Mouse (Mus musculus) midbrain, embryonic 11.5 days (tissue): ENCODE measurements at regions not wholly inside any gene's neighbourhood (a gene's known extent, or its start where the extent isn't known, plus 50 kb on each side); places are given as distances from the start of the nearest gene placed in this dataset.

ENCODE experiments used
- ATAC-seq: fragments of 200-750 bp; cut with Nextera tagmentation; 2 replicates; pipeline ENCODE4 v1.8.0; 2017; ENCODE audit warnings: moderate TSS enrichment, moderate library complexity; ENCODE audit not compliant: low FRiP score
- DNase-seq: peaks from one replicate; pipeline ENCODE4 v3.0.0; 2015; ENCODE audit warnings: low spot score; ENCODE audit errors: missing footprints
- H3K27ac ChIP-seq: fragments of 300-500 bp; sonication (generic); 2 replicates; pipeline ENCODE4 v1.5.1; 2014; ENCODE audit warnings: low read depth, low read length
- H3K27me3 ChIP-seq: fragments of 300-500 bp; sonication (generic); 2 replicates; pipeline ENCODE4 v1.6.1; 2014; ENCODE audit warnings: mild to moderate bottlenecking, low read length, moderate library complexity, mixed read lengths; ENCODE audit not compliant: control insufficient read depth, insufficient read depth
- H3K36me3 ChIP-seq: fragments of 300-500 bp; sonication (generic); 2 replicates; pipeline ENCODE4 v1.6.1; 2014; ENCODE audit warnings: mild to moderate bottlenecking, low read length, moderate library complexity, mixed read lengths; ENCODE audit not compliant: control insufficient read depth, insufficient read depth
- H3K4me1 ChIP-seq: fragments of 300-500 bp; sonication (generic); 2 replicates; pipeline ENCODE4 v1.6.1; 2014; ENCODE audit warnings: low read length; ENCODE audit not compliant: control insufficient read depth, insufficient read depth
- H3K4me2 ChIP-seq: fragments of 300-500 bp; sonication (generic); 2 replicates; pipeline ENCODE4 v1.6.1; 2014; ENCODE audit warnings: mild to moderate bottlenecking, moderate library complexity
- H3K4me3 ChIP-seq: fragments of 300-500 bp; sonication (generic); 2 replicates; pipeline ENCODE4 v1.5.1; 2014; ENCODE audit warnings: low read depth, low read length
- H3K9ac ChIP-seq: fragments of 300-500 bp; sonication (generic); 2 replicates; pipeline ENCODE4 v1.6.1; 2014; ENCODE audit warnings: low read length
- H3K9me3 ChIP-seq: fragments of 300-500 bp; sonication (generic); 2 replicates; pipeline ENCODE4 v1.6.1; 2016; ENCODE audit warnings: low read length; ENCODE audit not compliant: control insufficient read depth
- WGBS: fragments of 180-500 bp; shearing (Covaris S2); extraction: QIAGEN DNeasy Blood & Tissue Kit; methylation state at CpG from one replicate; pipeline ENCODE4 v1.1.7; 2014; 5-methylcytosine and 5-hydroxymethylcytosine counted together

- Histone ChIP-seq H3K36me3 (no peaks in the 10 kb centered on the region), H3K27ac (no peak overlapping the region), H3K27me3 (no peaks in the 10 kb centered on the region), H3K4me3 (no peak overlapping the region), H3K9ac (no peak overlapping the region), H3K4me2 (no peak overlapping the region), H3K9me3 (no peaks in the 10 kb centered on the region), H3K4me1 (no peaks in the 10 kb centered on the region)
- ATAC-seq, result no peak
- DNase-seq, result no peak
- 69% methylated on average over 3 of the region's 3 CpGs for WGBS
Observed at GRCm38 (mm10) chr17:82516850-82517249, 698.2 kb upstream of the Pkdcc start.

GRCm38 (mm10) chr17:82513816-82514215, 701.3 kb upstream of the Pkdcc start:
- Histone ChIP-seq H3K4me2 (no peak overlapping the region), H3K9me3 (no peaks in the 10 kb centered on the region), H3K4me3 (no peak overlapping the region), H3K27me3 (no peaks in the 10 kb centered on the region), H3K27ac (no peak overlapping the region), H3K9ac (no peak overlapping the region), H3K4me1 (no peaks in the 10 kb centered on the region), H3K36me3 (no peaks in the 10 kb centered on the region)
- WGBS, result 81% methylated on average over 2 of the region's 2 CpGs
- no peak for DNase-seq
- no peak for ATAC-seq

- WGBS, result 82% methylated on average over 3 of the region's 3 CpGs
- no peak for ATAC-seq
Observed at GRCm38 (mm10) chr17:82504291-82504690, 710.8 kb upstream of the Pkdcc start.

GRCm38 (mm10) chr17:82485544-82485943, 729.5 kb upstream of the Pkdcc start:
- no peak for DNase-seq
- no peaks in the 10 kb centered on the region for H3K9me3 ChIP-seq
- WGBS, result 85% methylated on average over 3 of the region's 3 CpGs

More at GRCm38 (mm10) chr17:82504291-82504690, 710.8 kb upstream of the Pkdcc start:
- Histone ChIP-seq H3K27me3 (no peaks in the 10 kb centered on the region), H3K9ac (no peak overlapping the region), H3K4me2 (no peak overlapping the region), H3K27ac (no peak overlapping the region), H3K9me3 (no peaks in the 10 kb centered on the region), H3K4me3 (no peak overlapping the region), H3K36me3 (no peaks in the 10 kb centered on the region), H3K4me1 (no peaks in the 10 kb centered on the region)
- no peak for DNase-seq

GRCm38 (mm10) chr17:82484609-82485008, 730.5 kb upstream of the Pkdcc start:
- no peaks in the 10 kb centered on the region for H3K36me3 ChIP-seq
- no peak overlapping the region for H3K27ac ChIP-seq
- no peaks in the 10 kb centered on the region for H3K27me3 ChIP-seq
- no peaks in the 10 kb centered on the region for H3K4me1 ChIP-seq
- no peak for ATAC-seq
- DNase-seq, result no peak
- H3K4me2 ChIP-seq, result no peak overlapping the region
- H3K9me3 ChIP-seq, result no peaks in the 10 kb centered on the region
- H3K4me3 ChIP-seq, result no peak overlapping the region
- 95% methylated on average over 6 of the region's 6 CpGs for WGBS
- H3K9ac ChIP-seq, result no peak overlapping the region

More at GRCm38 (mm10) chr17:82485544-82485943, 729.5 kb upstream of the Pkdcc start:
- no peaks in the 10 kb centered on the region for H3K27me3 ChIP-seq
- H3K4me2 ChIP-seq, result no peak overlapping the region
- no peaks in the 10 kb centered on the region for H3K4me1 ChIP-seq
- H3K27ac ChIP-seq, result no peak overlapping the region
- H3K9ac ChIP-seq, result no peak overlapping the region
- no peaks in the 10 kb centered on the region for H3K36me3 ChIP-seq
- H3K4me3 ChIP-seq, result no peak overlapping the region
- no peak for ATAC-seq

GRCm38 (mm10) chr17:82457972-82458371, 719.8 kb upstream of the Slc8a1 start:
- ATAC-seq (no peak), DNase-seq (no peak)
- no peak overlapping the region for H3K4me2 ChIP-seq
- no peak overlapping the region for H3K9ac ChIP-seq
- H3K27ac ChIP-seq, result no peak overlapping the region
- H3K4me1 ChIP-seq, result no peaks in the 10 kb centered on the region
- no peaks in the 10 kb centered on the region for H3K9me3 ChIP-seq
- WGBS, result 87% methylated on average over 5 of the region's 5 CpGs
- H3K36me3 ChIP-seq, result no peaks in the 10 kb centered on the region
- H3K27me3 ChIP-seq, result no peaks in the 10 kb centered on the region
- no peak overlapping the region for H3K4me3 ChIP-seq

GRCm38 (mm10) chr17:82453847-82454246, 715.7 kb upstream of the Slc8a1 start:
- Histone ChIP-seq H3K36me3 (no peaks in the 10 kb centered on the region), H3K4me2 (no peak overlapping the region), H3K27ac (no peak overlapping the region), H3K27me3 (no peaks in the 10 kb centered on the region), H3K4me1 (no peaks in the 10 kb centered on the region), H3K4me3 (no peak overlapping the region), H3K9ac (no peak overlapping the region), H3K9me3 (no peaks in the 10 kb centered on the region)
- 95% methylated on average over 1 of the region's 1 CpGs for WGBS
- DNase-seq (no peak), ATAC-seq (no peak)

- H3K27me3 ChIP-seq, result no peaks in the 10 kb centered on the region
- H3K9me3 ChIP-seq, result no peaks in the 10 kb centered on the region
- no peak overlapping the region for H3K4me3 ChIP-seq
- H3K36me3 ChIP-seq, result no peaks in the 10 kb centered on the region
- H3K9ac ChIP-seq, result no peak overlapping the region
- ATAC-seq (no peak), DNase-seq (no peak)
- WGBS, result 92% methylated on average over 3 of the region's 3 CpGs
- H3K4me1 ChIP-seq, result no peaks in the 10 kb centered on the region
- no peak overlapping the region for H3K27ac ChIP-seq
- no peak overlapping the region for H3K4me2 ChIP-seq
Observed at GRCm38 (mm10) chr17:82439105-82439504, 700.9 kb upstream of the Slc8a1 start.

- DNase-seq (no peak), ATAC-seq (no peak)
- Histone ChIP-seq H3K27ac (no peak overlapping the region), H3K4me3 (no peak overlapping the region), H3K27me3 (no peaks in the 10 kb centered on the region), H3K4me1 (no peaks in the 10 kb centered on the region), H3K36me3 (no peaks in the 10 kb centered on the region), H3K9me3 (no peaks in the 10 kb centered on the region), H3K9ac (no peak overlapping the region), H3K4me2 (no peak overlapping the region)
- 85% methylated on average over 3 of the region's 3 CpGs for WGBS
Observed at GRCm38 (mm10) chr17:82437206-82437605, 699.0 kb upstream of the Slc8a1 start.

- DNase-seq (no peak), ATAC-seq (no peak)
- no peak overlapping the region for H3K4me3 ChIP-seq
- H3K4me1 ChIP-seq, result no peaks in the 10 kb centered on the region
- WGBS, result 48% methylated on average over 3 of the region's 3 CpGs
- no peak overlapping the region for H3K4me2 ChIP-seq
- H3K36me3 ChIP-seq, result no peaks in the 10 kb centered on the region
- no peaks in the 10 kb centered on the region for H3K9me3 ChIP-seq
- no peak overlapping the region for H3K27ac ChIP-seq
- H3K27me3 ChIP-seq, result no peaks in the 10 kb centered on the region
- no peak overlapping the region for H3K9ac ChIP-seq
Observed at GRCm38 (mm10) chr17:82432678-82433077, 694.5 kb upstream of the Slc8a1 start.
